Mouse (Mus musculus): Measurements from ENCODE around the gene Mrps15. TPM values are rescaled to one million over a fixed set of nuclear protein-coding genes. Genes with fewer than 3 reads are reported as not detected.

Mrps15 gene
- total and polyA plus RNA-seq, 3 experiments: 91.5 to 157 TPM; not detected in 1

DNA sequence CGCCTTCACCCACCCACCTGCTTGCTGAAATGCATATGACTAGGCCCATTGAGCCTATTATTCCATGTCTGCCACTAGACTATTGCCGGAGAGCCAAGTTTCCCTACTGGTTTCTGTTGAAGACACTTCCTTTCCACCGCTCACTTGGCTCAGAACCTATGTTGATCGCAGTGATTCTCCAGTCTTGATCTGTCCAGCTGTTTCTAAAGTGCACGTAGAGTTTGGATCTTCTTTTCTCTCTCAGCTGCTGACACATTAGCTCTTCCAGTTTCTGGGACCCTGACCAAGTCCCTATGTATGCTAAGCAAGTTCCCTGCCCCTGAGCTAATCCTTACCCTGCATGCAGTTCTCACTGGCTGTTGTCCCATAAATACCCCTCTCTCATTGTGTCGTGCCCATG, 31.1 kb downstream of the Mrps15 start:
- Histone ChIP-seq H3K4me3 (ENCODE audit: control insufficient read depth in 1 of 2, insufficient read depth in 1 of 2, low read depth in 2 of 2, low read length in 2 of 2) (no peak overlapping the region), H3K9me3 (replicated peaks; ENCODE audit: insufficient read depth, low read length) (no peaks in the 10 kb centered on the region), H3K79me2 (ENCODE audit: control insufficient read depth, insufficient read depth, low read length, poor library complexity) (no peaks in the 10 kb centered on the region), H3K4me1 (ENCODE audit: control insufficient read depth in 1 of 2, insufficient read depth in 2 of 2, low read length in 2 of 2) (peaks cover 3 to 9% of the 10 kb centered on the region in 2 experiments), H3K27ac (ENCODE audit: control insufficient read depth, low read depth, low read length) (no peak overlapping the region), H3K9ac (ENCODE audit: control insufficient read depth, low read depth, low read length, poor library complexity, severe bottlenecking) (no peak overlapping the region), H3K36me3 (ENCODE audit: control insufficient read depth in 1 of 2, insufficient read depth in 2 of 2, low read length in 2 of 2) (peaks cover 0 to 2% of the 10 kb centered on the region in 2 experiments; a peak in 2 of 4 replicates), H3K27me3 (ENCODE audit: control insufficient read depth in 1 of 2, insufficient read depth in 2 of 2, low read length in 2 of 2) (no peaks in the 10 kb centered on the region)
- no peak for DNase-seq (ENCODE audit: low read depth, low spot score)
- TF ChIP-seq ZMIZ1 (IDR thresholded peaks at IDR 0.05; ENCODE audit: low read depth, low read length): no peak
- TF ChIP-seq BHLHE40 (IDR thresholded peaks at IDR 0.05; ENCODE audit: borderline replicate concordance, low read depth, low read length): no peak
- TF ChIP-seq TBP (IDR thresholded peaks at IDR 0.05; ENCODE audit: low read depth, low read length): no peak
- TF ChIP-seq NRF1 (IDR thresholded peaks at IDR 0.05; ENCODE audit: insufficient read depth, low read depth, low read length, poor library complexity, severe bottlenecking): no peak
- TF ChIP-seq SMC3 (IDR thresholded peaks at IDR 0.05; ENCODE audit: low read depth, low read length): no peak
- TF ChIP-seq MAX (IDR thresholded peaks at IDR 0.05; ENCODE audit: low read length): no peak
- TF ChIP-seq ZKSCAN1 (IDR thresholded peaks at IDR 0.05; ENCODE audit: low read depth, low read length): no peak
- TF ChIP-seq MAFK (IDR thresholded peaks at IDR 0.05; ENCODE audit: borderline replicate concordance, low read depth, low read length): no peak
- TF ChIP-seq CHD2 (IDR thresholded peaks at IDR 0.05; ENCODE audit: low read length): no peak
- no peak for TF ChIP-seq GATA1 (IDR thresholded peaks at IDR 0.05; ENCODE audit: low read depth, low read length)
- no peak for TF ChIP-seq E2F4 (IDR thresholded peaks at IDR 0.05; ENCODE audit: borderline replicate concordance, low read depth, low read length)
- no peak for TF ChIP-seq CTCF (IDR thresholded peaks at IDR 0.05 in 2 of 3, conservative IDR thresholded peaks at IDR 0.05 in 1 of 3; ENCODE audit: control insufficient read depth in 1 of 3, insufficient read depth in 1 of 3, low read depth in 2 of 3, low read length in 3 of 3, poor library complexity in 1 of 3, severe bottlenecking in 1 of 3)
- TF ChIP-seq EP300 (IDR thresholded peaks at IDR 0.05; ENCODE audit: low read depth in 1 of 2, low read length in 2 of 2): no peak
- no peak for TF ChIP-seq MXI1 (IDR thresholded peaks at IDR 0.05; ENCODE audit: low read depth, low read length)
- no peak for TF ChIP-seq ZNF384 (IDR thresholded peaks at IDR 0.05; ENCODE audit: low read depth, low read length)
- TF ChIP-seq MYB (IDR thresholded peaks at IDR 0.05; ENCODE audit: low read depth, low read length): no peak
- no peak for TF ChIP-seq MEF2A (IDR thresholded peaks at IDR 0.05; ENCODE audit: extremely low read depth, insufficient replicate concordance, low read depth, low read length, poor library complexity, severe bottlenecking)
- TF ChIP-seq HCFC1 (IDR thresholded peaks at IDR 0.05; ENCODE audit: low read depth, low read length): no peak

DNA sequence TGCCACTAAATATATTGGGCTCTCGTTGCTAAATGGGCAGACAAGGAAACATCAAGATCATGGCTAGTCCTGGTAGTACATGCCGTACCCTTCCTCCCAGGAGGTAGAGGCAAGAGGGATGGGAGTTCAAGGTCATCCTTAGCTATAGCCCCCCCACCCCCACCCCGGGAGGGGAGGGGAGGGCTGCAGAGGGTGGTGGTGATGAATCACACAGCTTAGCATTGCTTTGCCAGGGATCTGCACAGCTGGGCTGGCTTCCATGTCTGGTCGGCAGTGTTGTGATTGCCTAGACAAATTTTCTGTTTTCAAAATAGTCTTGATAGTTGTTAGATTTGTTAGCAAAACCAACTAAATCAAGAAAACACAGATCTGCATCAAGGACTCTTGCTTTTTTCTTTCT, 32.5 kb downstream of the Mrps15 start:
- Histone ChIP-seq H3K9ac (ENCODE audit: control insufficient read depth, low read depth, low read length, poor library complexity, severe bottlenecking) (no peak overlapping the region), H3K9me3 (replicated peaks; ENCODE audit: insufficient read depth, low read length) (no peaks in the 10 kb centered on the region), H3K36me3 (ENCODE audit: control insufficient read depth in 1 of 2, insufficient read depth in 2 of 2, low read length in 2 of 2) (peaks cover 0 to 8% of the 10 kb centered on the region in 2 experiments; a peak in 2 of 4 replicates), H3K4me3 (ENCODE audit: control insufficient read depth in 1 of 2, insufficient read depth in 1 of 2, low read depth in 2 of 2, low read length in 2 of 2) (no peak overlapping the region), H3K4me1 (ENCODE audit: control insufficient read depth in 1 of 2, insufficient read depth in 2 of 2, low read length in 2 of 2) (peaks cover 7 to 23% of the 10 kb centered on the region in 2 experiments), H3K79me2 (ENCODE audit: control insufficient read depth, insufficient read depth, low read length, poor library complexity) (no peaks in the 10 kb centered on the region), H3K27ac (ENCODE audit: control insufficient read depth, low read depth, low read length) (no peak overlapping the region), H3K27me3 (ENCODE audit: control insufficient read depth in 1 of 2, insufficient read depth in 2 of 2, low read length in 2 of 2) (no peaks in the 10 kb centered on the region)
- no peak for DNase-seq (ENCODE audit: low read depth, low spot score)
- TF ChIP-seq MAZ (IDR thresholded peaks at IDR 0.05; ENCODE audit: low read depth, low read length) (no peak), MXI1 (IDR thresholded peaks at IDR 0.05; ENCODE audit: low read depth, low read length) (no peak), ZKSCAN1 (IDR thresholded peaks at IDR 0.05; ENCODE audit: low read depth, low read length) (no peak), ZC3H11A (IDR thresholded peaks at IDR 0.05; ENCODE audit: low read depth, low read length) (no peak), MYB (IDR thresholded peaks at IDR 0.05; ENCODE audit: low read depth, low read length) (no peak), ETS1 (IDR thresholded peaks at IDR 0.05; ENCODE audit: low read depth, low read length) (no peak), MEF2A (IDR thresholded peaks at IDR 0.05; ENCODE audit: extremely low read depth, insufficient replicate concordance, low read depth, low read length, poor library complexity, severe bottlenecking) (no peak), MAX (IDR thresholded peaks at IDR 0.05; ENCODE audit: low read length) (no peak), NRF1 (IDR thresholded peaks at IDR 0.05; ENCODE audit: insufficient read depth, low read depth, low read length, poor library complexity, severe bottlenecking) (no peak), TBP (IDR thresholded peaks at IDR 0.05; ENCODE audit: low read depth, low read length) (no peak), TAL1 (IDR thresholded peaks at IDR 0.05; ENCODE audit: low read length) (no peak)

All from MEL (cell line).